In genomic region chr3:32414381-32414780, GRCm38 (mm10) we compare ENCODE assay signal across 17 mouse cellular contexts. TPM values are rescaled to one million over a fixed set of nuclear protein-coding genes. Genes with fewer than 3 reads are reported as not detected.
DNase-seq lines count a peak whose midpoint lies in the region; ATAC-seq and TF ChIP-seq lines count a peak whose summit lies in the region.
"Had no signal": no experiment of that assay in that cellular context is flagged by ENCODE, and none has a peak within 500 bp of the region (broad histone marks: within the 10 kb centered on the region; RNA-seq: fewer than 3 reads in every experiment).

No protein-coding gene starts in this region.

- H3K27me3 ChIP-seq in embryonic facial prominence, embryonic 14.5 days (replicated peaks; ENCODE audit: control insufficient read depth, insufficient read depth, low read length) = no peaks in the 10 kb centered on the region
- H3K27me3 ChIP-seq in embryonic facial prominence, embryonic 10.5 days (replicated peaks; ENCODE audit: low read depth, poor library complexity, severe bottlenecking) = no peaks in the 10 kb centered on the region
- H3K27me3 ChIP-seq in heart, embryonic 16.5 days (ENCODE audit: control insufficient read depth, insufficient read depth, low read length) = no peaks in the 10 kb centered on the region
- no peaks in the 10 kb centered on the region for H3K27me3 ChIP-seq in kidney, embryonic 15.5 days
- H3K27me3 ChIP-seq in myocyte (ENCODE audit: control insufficient read depth, insufficient read depth, insufficient read length) = no peaks in the 10 kb centered on the region
- H3K27me3 ChIP-seq: CH12.LX; hindbrain, embryonic 12.5 days; liver, embryonic 12.5 days; lung, embryonic 15.5 days had no signal

- no peaks in the 10 kb centered on the region for H3K9me3 ChIP-seq in embryonic facial prominence, embryonic 14.5 days (ENCODE audit: control insufficient read depth, low read length)
- no peaks in the 10 kb centered on the region for H3K9me3 ChIP-seq in embryonic facial prominence, embryonic 10.5 days
- H3K9me3 ChIP-seq in heart, embryonic 16.5 days (replicated peaks; ENCODE audit: control insufficient read depth, low read length) = no peaks in the 10 kb centered on the region
- no peaks in the 10 kb centered on the region for H3K9me3 ChIP-seq in kidney, embryonic 15.5 days (replicated peaks)
- H3K9me3 ChIP-seq: hindbrain, embryonic 12.5 days; liver, embryonic 12.5 days; lung, embryonic 15.5 days had no signal

- H3K9ac ChIP-seq in embryonic facial prominence, embryonic 14.5 days (ENCODE audit: low read depth, low read length) = no peak overlapping the region
- peak overlapping the region; percentile 25; the same call in 1 of the 2 replicates for H3K9ac ChIP-seq in heart, embryonic 16.5 days (ENCODE audit: low read length)
- no peak overlapping the region for H3K9ac ChIP-seq in kidney, embryonic 15.5 days
- H3K9ac ChIP-seq: hindbrain, embryonic 12.5 days; liver, embryonic 12.5 days; lung, embryonic 15.5 days had no signal

- peak; percentile 50 for DNase-seq in embryonic facial prominence, embryonic 14.5 days (ENCODE audit: low spot score)
- no peak for DNase-seq in embryonic facial prominence, embryonic 10.5 days (ENCODE audit: low spot score)
- no peak for DNase-seq in heart, postnatal 36 days
- DNase-seq in kidney, postnatal 36 days = peak; percentile 46 to 48
- no peak for DNase-seq in frontal cortex, postnatal 36 days (ENCODE audit: low spot score in 2 of 2)
- DNase-seq: adrenal gland, postnatal 14 days; cerebellum, adult 9-11 months; embryo, embryonic 11 days; heart, adult 18-20 months; kidney, adult 8-10 months had no signal

- no peak overlapping the region for H3ac ChIP-seq in myocyte (ENCODE audit: control insufficient read depth, insufficient read length)

- no peak overlapping the region for H3K27ac ChIP-seq in embryonic facial prominence, embryonic 14.5 days (replicated peaks; ENCODE audit: low read depth, low read length)
- no peak overlapping the region for H3K27ac ChIP-seq in embryonic facial prominence, embryonic 10.5 days (replicated peaks)
- H3K27ac ChIP-seq in heart, embryonic 16.5 days (ENCODE audit: low read length) = no peak overlapping the region; the same call in 1 of the 2 replicates
- H3K27ac ChIP-seq in kidney, embryonic 15.5 days = no peak overlapping the region
- H3K27ac ChIP-seq: hindbrain, embryonic 12.5 days; liver, embryonic 12.5 days had no signal

- H3K4me1 ChIP-seq in embryonic facial prominence, embryonic 14.5 days (ENCODE audit: control insufficient read depth, insufficient read depth, low read length) = peaks cover 25% of the 10 kb centered on the region
- peaks cover 20% of the 10 kb centered on the region for H3K4me1 ChIP-seq in embryonic facial prominence, embryonic 10.5 days
- H3K4me1 ChIP-seq in heart, embryonic 16.5 days (ENCODE audit: control insufficient read depth, insufficient read depth, low read length) = peaks cover 54% of the 10 kb centered on the region
- peaks cover 32% of the 10 kb centered on the region for H3K4me1 ChIP-seq in kidney, embryonic 15.5 days

- intact Hi-C loops in heart, postnatal 36 days (cut with DNase I) = no loop called here

- no peak for TF ChIP-seq POLR2A in myocyte (IDR thresholded peaks at IDR 0.05; ENCODE audit: insufficient read length, low read depth)

- peaks cover 85% of the 10 kb centered on the region for H3K79me2 ChIP-seq in myocyte (ENCODE audit: control insufficient read depth, insufficient read depth)

- H3K4me2 ChIP-seq in embryonic facial prominence, embryonic 14.5 days (ENCODE audit: low read depth, low read length) = no peak overlapping the region
- peak overlapping the region; percentile 21; the same call in 1 of the 2 replicates for H3K4me2 ChIP-seq in heart, embryonic 16.5 days (ENCODE audit: low read depth, low read length)
- no peak overlapping the region for H3K4me2 ChIP-seq in kidney, embryonic 15.5 days
- H3K4me2 ChIP-seq in myocyte (ENCODE audit: low read depth) = peak overlapping the region; percentile 42
- H3K4me2 ChIP-seq: hindbrain, embryonic 12.5 days; liver, embryonic 12.5 days; lung, embryonic 15.5 days had no signal

- ATAC-seq in embryonic facial prominence, embryonic 14.5 days (ENCODE audit: low read depth) = no peak
- ATAC-seq in heart, embryonic 16.5 days (replicated peaks; ENCODE audit: extremely low read depth, insufficient read depth, low FRiP score) = no peak
- no peak for ATAC-seq in kidney, embryonic 15.5 days (replicated peaks; ENCODE audit: low FRiP score)
- ATAC-seq: liver, embryonic 12.5 days had no signal

- 33% methylated on average over 4 of the region's 4 CpGs for WGBS in embryonic facial prominence, embryonic 14.5 days
- 62% methylated on average over 4 of the region's 4 CpGs for WGBS in embryonic facial prominence, embryonic 10.5 days
- 34% methylated on average over 4 of the region's 4 CpGs for WGBS in heart, embryonic 16.5 days
- WGBS in kidney, embryonic 15.5 days = 36% methylated on average over 4 of the region's 4 CpGs

- H3K36me3 ChIP-seq in embryonic facial prominence, embryonic 14.5 days (ENCODE audit: control insufficient read depth, insufficient read depth, low read length) = no peaks in the 10 kb centered on the region
- peaks cover 6% of the 10 kb centered on the region; the same call in 1 of the 2 replicates for H3K36me3 ChIP-seq in embryonic facial prominence, embryonic 10.5 days (replicated peaks)
- H3K36me3 ChIP-seq in heart, embryonic 16.5 days (ENCODE audit: control insufficient read depth, insufficient read depth) = 0 out of 2 replicates have a peak, but pooled peaks cover 2% of the 10 kb centered on the region
- H3K36me3 ChIP-seq in kidney, embryonic 15.5 days = no peaks in the 10 kb centered on the region
- no peaks in the 10 kb centered on the region for H3K36me3 ChIP-seq in myocyte (ENCODE audit: control insufficient read depth, insufficient read depth)
- H3K36me3 ChIP-seq: hindbrain, embryonic 12.5 days; liver, embryonic 12.5 days; lung, embryonic 15.5 days had no signal

- no peak overlapping the region for H3K4me3 ChIP-seq in embryonic facial prominence, embryonic 14.5 days (ENCODE audit: low read depth, low read length)
- no peak overlapping the region for H3K4me3 ChIP-seq in embryonic facial prominence, embryonic 10.5 days
- H3K4me3 ChIP-seq in heart, embryonic 16.5 days (ENCODE audit: low read length) = no peak overlapping the region
- no peak overlapping the region for H3K4me3 ChIP-seq in kidney, embryonic 15.5 days (replicated peaks)
- H3K4me3 ChIP-seq in myocyte = no peak overlapping the region
- H3K4me3 ChIP-seq: hindbrain, embryonic 12.5 days; liver, embryonic 12.5 days; lung, embryonic 15.5 days had no signal

TF ChIP-seq in myocyte, 11 proteins besides CTCF, POLR2A, EP300 and RAD21:
- TF ChIP-seq REST (IDR thresholded peaks at IDR 0.05; ENCODE audit: insufficient read depth, insufficient read length) (no peak), MYOD1 (IDR thresholded peaks at IDR 0.05; ENCODE audit: control insufficient read depth in 1 of 3, insufficient read length in 2 of 3, low read depth in 2 of 3) (no peak), USF1 (IDR thresholded peaks at IDR 0.05; ENCODE audit: low read depth) (peak; percentile 25)

RNA-seq across cellular contexts. Expression of gene Pik3ca, which starts 16.9 kb away (rescaled TPM):
- polyA plus RNA-seq in embryonic facial prominence, embryonic 14.5 days (2014; fragmentation: Nextera tagmentation; extraction: Ambion mirVana) = 13.8 and 15.5 TPM in 2 replicates
- polyA plus RNA-seq in embryonic facial prominence, embryonic 10.5 days (2016; fragmentation: Nextera tagmentation; extraction: Ambion mirVana) = 6.9 and 8.2 TPM in 2 replicates
- 6.6 and 7.8 TPM in 2 replicates for polyA plus RNA-seq in heart, embryonic 16.5 days (2015; fragmentation: Nextera tagmentation; extraction: Ambion mirVana)
- 10 to 100 TPM; 48.4 to 52.2 TPM for total RNA-seq in heart, postnatal 36 days (2021)
- polyA plus RNA-seq in kidney, embryonic 15.5 days (2015; fragmentation: Nextera tagmentation; extraction: Ambion mirVana) = 10.3 and 10.6 TPM in 2 replicates
- polyA plus RNA-seq in myocyte (2012; fragmentation: generic; extraction: Trizol) = 11.7 TPM

RNA-seq across cellular contexts. Expression of gene Zmat3, which starts 48.6 kb away (rescaled TPM):
- 6.2 and 7.1 TPM in 2 replicates for polyA plus RNA-seq in embryonic facial prominence, embryonic 14.5 days (2014; fragmentation: Nextera tagmentation; extraction: Ambion mirVana)
- polyA plus RNA-seq in embryonic facial prominence, embryonic 10.5 days (2016; fragmentation: Nextera tagmentation; extraction: Ambion mirVana) = 5.2 and 6.1 TPM in 2 replicates
- polyA plus RNA-seq in heart, embryonic 16.5 days (2015; fragmentation: Nextera tagmentation; extraction: Ambion mirVana) = 3.0 and 3.6 TPM in 2 replicates
- total RNA-seq in heart, postnatal 36 days (2021) = 1 to 10 TPM; 6.1 to 6.4 TPM
- polyA plus RNA-seq in kidney, embryonic 15.5 days (2015; fragmentation: Nextera tagmentation; extraction: Ambion mirVana) = 3.9 and 4.6 TPM in 2 replicates
- polyA plus RNA-seq in myocyte (2012; fragmentation: generic; extraction: Trizol) = 13.0 TPM

Comparison
In these comparisons a context has a peak if more than half of its experiments do, and no peak if none do; other contexts are left out.
1. DNase-seq: peak in embryonic facial prominence, embryonic 14.5 days (single experiment) and kidney, postnatal 36 days (2 of 2); none in embryonic facial prominence, embryonic 10.5 days (single experiment), heart, postnatal 36 days (0 of 2) and frontal cortex, postnatal 36 days (0 of 2).
2. H3K4me2 ChIP-seq: peak in heart, embryonic 16.5 days (single experiment) and myocyte (single experiment); none in embryonic facial prominence, embryonic 14.5 days (single experiment) and kidney, embryonic 15.5 days (single experiment).